In genomic region chrX:41052861-41053260, GRCm38 (mm10) we compare ENCODE assay signal across 28 mouse cellular contexts.
"Had no signal": no experiment of that assay in that cellular context is flagged by ENCODE, and none has a peak within 500 bp of the region (broad histone marks: within the 10 kb centered on the region; RNA-seq: fewer than 3 reads in every experiment).

No protein-coding gene starts in this region.

- H3K27me3 ChIP-seq: heart, embryonic 13.5 days; heart, embryonic 15.5 days; hindbrain, embryonic 13.5 days; hindbrain, embryonic 15.5 days; kidney, embryonic 15.5 days; limb, embryonic 13.5 days; limb, embryonic 15.5 days; liver, embryonic 13.5 days; liver, embryonic 15.5 days had no signal

- H3K4me2 ChIP-seq: heart, embryonic 11.5 days; heart, embryonic 13.5 days; heart, embryonic 15.5 days; hindbrain, embryonic 13.5 days; hindbrain, embryonic 15.5 days; kidney, embryonic 15.5 days; limb, embryonic 13.5 days; limb, embryonic 15.5 days; liver, embryonic 13.5 days; liver, embryonic 15.5 days had no signal

- DNase-seq: gastrocnemius, postnatal 14 days; gastrocnemius, postnatal 36 days; heart, adult 11 months; heart, adult 2 months; heart, postnatal 14 days; heart, postnatal 36 days; kidney, adult 11 months; kidney, adult 2 months; kidney, adult 9 months; kidney, postnatal 14 days; kidney, postnatal 36 days; layer of hippocampus, postnatal 36 days; left cerebral cortex, postnatal 4 days; liver, embryonic 13.5 days; liver, postnatal 0 days; lung, adult 2 months had no signal

- ATAC-seq: hindbrain, postnatal 0 days; intestine, embryonic 16.5 days; liver, postnatal 0 days had no signal

- H3K4me1 ChIP-seq: heart, embryonic 13.5 days; heart, embryonic 15.5 days; hindbrain, embryonic 13.5 days; hindbrain, embryonic 15.5 days; kidney, embryonic 15.5 days; limb, embryonic 13.5 days; limb, embryonic 15.5 days; liver, embryonic 13.5 days; liver, embryonic 15.5 days had no signal

- H3K9me3 ChIP-seq: heart, embryonic 13.5 days; heart, embryonic 15.5 days; hindbrain, embryonic 13.5 days; hindbrain, embryonic 15.5 days; kidney, embryonic 15.5 days; limb, embryonic 13.5 days; limb, embryonic 15.5 days; liver, embryonic 13.5 days; liver, embryonic 15.5 days had no signal

- H3K36me3 ChIP-seq: heart, embryonic 13.5 days; heart, embryonic 15.5 days; hindbrain, embryonic 13.5 days; hindbrain, embryonic 15.5 days; kidney, embryonic 15.5 days; limb, embryonic 13.5 days; limb, embryonic 15.5 days; liver, embryonic 13.5 days; liver, embryonic 15.5 days had no signal

- H3K4me3 ChIP-seq: heart, adult 2 months; heart, embryonic 13.5 days; heart, embryonic 15.5 days; hindbrain, embryonic 13.5 days; hindbrain, embryonic 15.5 days; kidney, embryonic 15.5 days; limb, embryonic 13.5 days; limb, embryonic 15.5 days; liver, embryonic 13.5 days; liver, embryonic 15.5 days had no signal

- H3K27ac ChIP-seq: heart, adult 2 months; heart, embryonic 13.5 days; heart, embryonic 15.5 days; hindbrain, embryonic 13.5 days; hindbrain, embryonic 15.5 days; hindbrain, postnatal 0 days; kidney, embryonic 15.5 days; kidney, postnatal 0 days; limb, embryonic 13.5 days; limb, embryonic 15.5 days; liver, embryonic 13.5 days; liver, embryonic 15.5 days had no signal

- H3K9ac ChIP-seq: heart, embryonic 13.5 days; heart, embryonic 15.5 days; hindbrain, embryonic 13.5 days; hindbrain, embryonic 15.5 days; kidney, embryonic 15.5 days; limb, embryonic 13.5 days; limb, embryonic 15.5 days; liver, embryonic 13.5 days; liver, embryonic 15.5 days; liver, postnatal 0 days had no signal
